Mouse (Mus musculus) lung, postnatal 10 days (tissue): Measurements from ENCODE around the gene Narfl.
A peak's percentile ranks its signal among the peaks of the same experiment; 100 is the strongest.

Experiments used
- DNase-seq: peaks from one replicate; pipeline ENCODE4 v3.0.0; 2021

Gene Narfl

DNA sequence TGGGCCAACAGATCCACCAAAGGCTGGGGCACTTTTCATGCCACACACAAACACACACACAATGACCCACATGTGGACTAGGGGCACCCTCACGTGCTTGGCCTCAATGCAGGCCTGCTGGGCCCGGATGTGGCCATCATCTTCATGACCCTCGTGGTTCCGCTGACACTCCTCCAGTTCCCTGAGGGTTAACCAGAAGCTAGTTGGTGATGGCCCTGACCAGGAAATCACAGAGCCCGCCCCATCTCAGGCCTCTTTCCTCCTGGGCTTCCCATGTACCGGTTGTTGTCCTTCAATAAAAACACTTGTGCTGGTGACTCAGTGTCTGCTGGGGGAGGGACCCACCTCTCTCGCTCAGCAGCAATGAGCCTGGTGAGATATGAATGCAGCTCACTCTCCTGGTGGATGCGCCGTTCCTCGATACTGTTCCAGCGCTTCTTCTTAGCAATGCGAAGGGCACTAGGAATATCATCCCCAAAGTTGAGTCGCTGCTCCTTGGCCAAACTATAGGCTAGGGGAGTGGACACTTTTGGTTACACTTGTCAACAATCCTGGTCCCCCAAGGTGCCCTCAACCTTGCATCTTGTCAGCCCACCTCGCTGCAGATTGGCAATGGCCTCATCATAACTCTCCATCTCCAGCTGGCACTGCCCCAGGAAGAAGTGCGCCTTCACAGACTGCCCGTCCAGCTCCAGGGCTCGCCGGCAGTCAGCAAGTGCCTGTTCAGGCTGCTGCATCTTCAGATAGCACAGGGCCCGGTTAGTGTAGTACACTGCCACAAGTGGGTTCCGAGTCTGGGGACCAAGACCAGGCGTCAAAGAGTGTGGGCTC, 58.1 kb downstream of the Narfl start:
- DNase-seq, result peak; percentile 42

DNA sequence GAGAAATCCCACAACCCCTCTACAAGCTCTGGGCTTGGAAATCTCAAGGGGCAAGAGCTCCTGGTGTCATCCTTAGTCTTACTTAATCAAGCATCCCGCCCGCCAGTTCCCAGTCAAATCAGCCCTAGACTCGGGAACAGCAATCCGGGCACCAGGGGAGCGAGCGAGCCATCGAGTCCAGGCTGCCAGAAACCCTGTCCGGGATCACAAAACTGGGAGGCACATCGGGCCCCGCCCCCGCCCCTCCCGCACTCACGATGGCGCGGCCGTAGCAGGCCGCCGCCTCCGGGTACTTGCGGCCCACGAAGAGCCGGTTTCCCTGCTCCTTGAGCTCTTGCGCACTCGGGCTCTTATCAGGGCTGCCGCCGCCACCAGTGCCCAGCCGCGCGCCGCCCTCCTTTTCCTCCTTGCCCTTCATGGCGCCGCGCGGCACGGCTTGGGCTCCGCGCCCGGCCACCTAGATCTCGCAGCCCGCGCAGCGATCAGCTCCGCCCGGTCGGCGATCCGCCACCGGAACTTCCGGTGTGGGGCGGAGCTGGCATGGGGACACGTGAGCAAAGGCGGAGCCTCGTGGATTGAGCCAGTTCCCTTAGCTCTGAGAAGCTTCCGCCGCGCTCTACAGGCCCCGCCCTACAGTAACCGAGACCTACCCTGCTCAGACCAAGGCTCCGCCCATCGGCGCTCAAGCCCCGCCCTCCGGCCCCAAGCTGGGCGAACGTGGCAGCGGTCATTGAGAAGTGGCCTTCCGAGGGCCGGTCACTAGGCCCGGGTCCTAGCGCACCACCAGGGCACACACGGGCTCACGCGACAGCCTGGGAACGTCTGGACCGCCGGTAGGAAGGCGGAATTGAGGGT, 59.1 kb downstream of the Narfl start:
- peak; percentile 100 for DNase-seq
